Mouse (Mus musculus) gonadal fat pad, adult 2 months (tissue): ENCODE data around the gene Arhgap22. TPM values are rescaled to one million over a fixed set of nuclear protein-coding genes. Genes with fewer than 3 reads are reported as not detected.

Experiments
- DNase-seq: peaks from one replicate; pipeline ENCODE4 v3.0.0-alpha.2; 2012; ENCODE audit warnings: low read depth
- polyA plus RNA-seq: library from polyadenylated mRNA; depleted of rRNA; stranded (reverse); fragments of >200 nt; gene quantifications from 2 replicates; pipeline ENCODE4 v1.2.3, GENCODE M21; 2012; rRNA removed

Gene Arhgap22
- 4.8 and 5.4 TPM in 2 replicates for polyA plus RNA-seq

DNA sequence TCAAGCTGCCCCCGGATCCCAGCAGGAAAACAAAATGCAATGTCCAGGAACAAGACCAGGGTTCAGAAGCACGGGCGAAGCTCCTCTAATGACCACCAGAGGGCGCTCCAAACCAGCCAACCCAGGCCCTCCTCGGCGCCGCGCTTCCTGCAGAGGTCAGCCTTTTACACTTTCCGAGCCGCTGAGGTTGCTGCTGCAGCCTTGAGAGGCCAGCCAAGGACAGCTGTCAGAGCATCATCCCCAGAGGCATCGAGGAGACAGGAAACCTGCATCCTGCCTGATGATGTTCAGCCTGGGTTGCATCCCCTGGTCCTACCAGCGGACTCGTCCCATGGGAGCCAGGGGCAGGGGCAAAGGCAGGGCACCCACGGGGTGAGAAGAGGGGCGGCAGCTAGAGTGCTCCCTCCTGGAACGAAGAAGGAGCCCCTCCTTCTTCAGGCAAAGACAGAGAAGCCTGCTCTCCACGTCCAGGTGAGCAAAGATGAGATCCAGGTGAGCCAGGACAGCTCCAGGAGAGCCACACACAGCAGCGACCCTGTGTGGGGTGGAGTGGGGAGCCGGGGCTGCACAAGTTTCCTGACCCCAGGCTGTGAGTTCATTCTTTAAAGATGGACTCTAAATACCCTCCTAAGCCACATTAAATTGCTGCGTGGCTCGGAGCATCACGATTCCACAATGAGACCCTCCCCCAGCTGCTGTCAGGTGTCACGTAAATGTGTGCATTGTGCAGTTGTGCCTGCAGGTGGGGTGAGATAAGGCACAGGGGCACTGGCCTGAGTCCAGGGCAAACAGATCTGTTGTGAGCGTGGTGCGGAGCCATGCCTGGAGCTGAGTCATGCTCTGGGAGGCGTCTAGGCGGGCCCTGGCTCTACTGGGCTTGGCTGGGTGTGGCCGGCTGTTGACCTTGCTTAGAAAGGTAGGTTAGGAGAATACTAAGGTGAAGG lies at the start of gene Arhgap22:
TSS of gene Arhgap22 (plus strand) at position 204 of the 944 bp plus-strand sequence.
- no peak for DNase-seq

DNA sequence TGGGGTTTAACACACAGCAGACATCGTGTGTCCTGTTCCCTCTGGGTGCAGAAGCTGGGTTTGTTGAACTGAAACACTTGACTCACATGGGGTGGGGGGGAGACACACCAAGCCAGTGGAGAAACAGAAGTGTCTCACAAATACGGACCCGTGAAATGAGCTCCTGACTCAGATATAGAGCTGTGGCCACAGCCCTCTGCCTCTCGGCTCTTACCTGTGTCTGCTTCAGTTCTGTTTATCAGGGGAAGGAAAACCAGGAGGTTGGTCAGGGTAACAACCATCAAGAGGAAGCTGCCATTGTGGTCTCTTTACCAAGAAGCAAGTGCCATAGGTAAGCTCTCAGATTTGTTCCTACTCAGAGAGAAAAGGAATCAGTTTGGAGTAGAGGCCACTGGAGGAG lies 45.1 kb upstream of the Arhgap22 start:
- no peak for DNase-seq

DNA sequence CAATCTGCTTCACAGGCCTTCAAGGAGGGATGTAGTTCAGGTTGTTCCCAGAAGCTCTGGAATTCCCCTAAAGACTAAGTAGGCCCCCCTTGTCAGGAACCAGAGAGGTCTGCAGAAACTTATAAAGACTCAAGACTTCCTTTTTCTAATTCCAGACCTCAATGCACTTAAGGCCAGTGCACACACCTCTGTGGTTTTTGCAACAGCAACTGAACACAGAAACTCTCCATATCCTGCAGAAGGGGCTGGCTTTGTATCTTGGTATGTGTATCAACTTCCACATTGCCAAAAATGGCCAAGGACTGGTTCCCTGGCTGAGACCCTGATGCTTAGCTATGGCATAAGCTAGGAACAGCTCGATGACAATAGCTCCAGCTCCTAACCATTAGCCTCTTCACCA lies 41.9 kb upstream of the Arhgap22 start:
- no peak for DNase-seq

DNA sequence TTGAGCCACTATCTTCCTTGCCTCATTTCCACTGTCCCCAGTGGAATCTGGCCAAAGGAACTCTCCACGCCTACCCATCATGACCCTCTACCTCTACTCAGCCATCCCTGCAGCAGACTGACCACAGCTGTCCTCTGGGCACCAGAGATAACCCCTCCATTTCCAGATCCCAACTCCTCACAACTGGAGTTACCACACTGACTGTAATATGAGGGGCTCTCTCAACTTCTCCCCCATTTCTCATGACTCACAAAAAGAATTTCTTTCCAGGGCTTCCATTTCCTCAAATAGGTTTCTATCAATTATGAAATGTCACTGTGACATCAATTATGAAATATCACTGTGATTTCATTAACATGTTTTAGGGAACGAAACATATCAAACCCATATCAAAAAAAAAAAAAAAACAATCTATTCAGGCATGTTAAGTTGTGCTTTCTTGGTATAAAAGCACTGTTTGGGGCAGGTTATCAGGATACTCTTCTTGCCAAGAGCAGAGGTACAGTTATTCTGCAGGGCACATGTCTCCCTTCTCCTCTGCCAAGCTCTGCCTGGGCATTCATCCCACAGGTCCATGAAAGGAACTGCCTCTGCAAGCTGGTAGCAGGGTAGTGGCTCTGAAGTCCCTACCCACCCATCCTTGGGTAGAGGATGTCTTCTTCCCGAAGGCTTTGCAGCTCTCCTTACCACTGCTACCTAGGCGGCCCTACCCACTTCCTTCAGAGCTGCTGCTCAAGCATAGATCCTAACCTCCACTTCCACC lies 38.6 kb upstream of the Arhgap22 start:
- no peak for DNase-seq

DNA sequence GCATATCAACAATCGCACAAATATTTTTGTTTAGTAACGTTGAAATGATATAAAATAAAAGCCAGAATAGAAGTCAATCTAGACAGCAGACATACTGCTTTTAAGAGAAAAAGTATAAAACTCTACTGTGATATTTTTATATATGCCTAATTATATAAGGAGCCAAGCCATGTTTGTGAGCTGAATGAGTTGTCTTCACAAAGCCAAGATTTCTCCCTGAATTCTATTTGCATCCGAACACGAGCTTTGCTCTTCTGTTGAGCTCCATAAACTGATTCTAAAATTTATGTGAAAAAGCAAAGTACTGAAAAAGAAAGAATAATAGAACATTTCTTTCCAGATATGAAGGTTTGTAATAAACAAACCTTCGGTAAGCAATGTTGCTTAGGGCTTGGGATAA lies 33.7 kb upstream of the Arhgap22 start:
- no peak for DNase-seq

DNA sequence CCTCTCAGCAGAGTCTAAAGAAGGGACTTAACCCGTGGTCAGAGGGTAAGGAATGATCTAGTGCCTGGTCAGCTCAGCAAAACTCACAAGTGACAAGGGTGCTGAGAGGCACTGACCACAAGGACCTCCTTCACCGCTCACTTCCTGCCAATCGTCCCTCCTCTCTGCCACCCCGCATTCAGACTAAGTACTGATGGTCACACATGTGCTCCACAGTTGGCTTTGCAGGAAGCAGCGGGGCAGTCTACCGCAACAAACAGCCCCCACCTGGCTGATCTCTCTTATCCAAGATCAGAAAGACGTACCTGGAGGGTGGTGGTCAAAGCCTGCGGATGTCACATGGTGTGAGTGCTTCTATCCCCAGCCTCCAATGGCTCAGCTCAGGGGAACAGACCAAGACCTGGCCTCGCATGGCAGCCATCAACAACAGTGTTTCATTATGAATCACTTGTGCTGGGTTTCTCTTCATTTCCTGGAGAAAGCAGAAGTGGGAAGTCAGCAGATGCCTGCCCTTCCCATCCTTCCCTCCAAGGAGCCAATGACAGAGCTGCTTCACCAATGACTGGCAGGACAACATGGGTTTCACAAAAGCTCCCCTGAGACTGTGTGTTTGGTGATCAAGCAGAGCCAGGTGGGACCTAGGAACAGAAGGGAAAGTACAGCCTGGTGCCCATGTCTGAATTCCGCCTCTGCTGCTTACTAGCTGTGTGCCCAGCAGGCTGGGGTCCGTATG lies 28.6 kb upstream of the Arhgap22 start, which contains the start of gene Wdfy4:
TSS of gene Wdfy4 (minus strand) at position 441 of the 733 bp plus-strand sequence.
- DNase-seq, result no peak

DNA sequence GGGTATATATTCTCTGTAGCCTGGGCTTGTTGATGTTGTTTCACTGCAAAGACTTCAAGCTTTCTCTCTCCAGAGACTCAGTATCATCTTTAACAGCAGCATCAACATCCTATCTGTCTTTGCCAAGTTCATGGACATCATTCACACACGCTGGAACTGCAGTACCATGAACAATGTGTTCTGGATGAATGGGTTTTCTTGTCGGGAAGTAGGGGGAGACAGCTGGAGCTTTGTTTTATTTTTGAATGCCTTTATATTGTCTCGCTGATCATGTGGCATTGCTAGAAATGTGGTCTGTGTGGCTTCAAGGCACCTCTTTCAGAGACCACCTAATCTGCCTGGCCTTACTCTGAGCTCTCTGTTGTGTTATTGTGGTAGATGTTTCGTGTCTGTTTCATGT lies 26.6 kb upstream of the Arhgap22 start:
- DNase-seq, result no peak

DNA sequence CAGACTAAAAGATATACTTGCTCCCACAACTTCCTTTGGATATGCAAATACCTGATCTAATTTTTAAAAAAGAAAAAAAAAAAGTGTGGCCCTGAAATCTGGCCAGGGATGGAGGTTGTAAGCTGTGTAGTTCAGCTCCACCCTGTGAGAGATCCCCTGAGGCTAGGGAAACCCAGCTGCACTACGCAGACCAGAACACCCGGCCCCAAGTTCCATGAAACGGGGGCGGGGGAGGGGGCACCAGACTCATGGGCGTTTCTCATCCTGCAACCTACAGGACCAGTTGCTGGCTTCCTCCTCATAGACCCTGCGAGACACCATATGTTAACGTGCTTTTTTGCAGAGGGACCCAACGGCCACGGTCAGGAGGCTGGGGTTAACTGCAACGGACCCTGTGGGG lies 24.6 kb upstream of the Arhgap22 start:
- DNase-seq, result no peak

DNA sequence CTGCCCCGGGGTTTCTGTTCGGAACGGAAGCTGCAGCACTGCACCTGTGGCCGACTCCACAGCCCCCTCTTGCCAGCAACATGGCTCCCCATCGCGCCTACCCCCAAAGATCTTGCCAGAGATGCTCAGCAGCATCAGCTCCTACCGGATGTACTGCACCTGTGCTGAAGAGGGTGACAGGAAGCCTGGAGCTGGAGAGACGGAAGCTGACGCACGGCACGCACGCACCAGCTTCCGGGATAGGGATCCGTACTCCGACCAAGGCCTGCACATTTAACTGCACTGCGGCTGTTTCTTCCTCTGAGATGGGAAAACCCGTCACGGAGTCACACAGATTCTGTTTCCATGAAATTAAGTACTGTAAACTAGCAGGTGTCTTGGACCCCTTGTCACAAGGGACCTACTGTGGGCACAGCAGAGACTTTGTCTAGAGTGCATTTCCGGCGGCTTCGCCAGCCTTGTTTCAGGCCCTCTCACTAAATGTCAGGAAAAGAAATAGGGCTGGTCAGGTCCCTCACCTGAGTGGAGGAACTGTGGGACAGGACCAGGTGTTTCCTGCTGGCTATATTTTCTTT lies 23.9 kb upstream of the Arhgap22 start:
- no peak for DNase-seq

DNA sequence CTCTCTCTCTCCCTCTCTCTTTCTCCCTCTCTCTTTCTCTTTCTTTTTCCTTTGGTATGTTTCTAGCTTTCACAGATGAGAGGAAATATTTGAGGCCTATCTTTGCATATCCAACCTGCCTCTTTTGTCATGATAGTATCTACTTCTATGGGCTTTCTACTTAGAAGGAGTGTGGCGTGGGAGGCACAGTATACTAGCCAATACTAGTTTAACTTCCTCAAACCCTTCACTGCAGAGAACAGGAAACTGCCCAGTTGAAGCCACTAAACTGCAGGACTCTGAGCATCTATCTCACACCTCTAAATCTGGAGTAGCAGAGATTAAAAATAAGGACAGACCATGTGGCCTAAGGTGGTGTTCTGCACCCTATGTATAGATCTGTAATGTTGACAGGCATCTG lies 23.2 kb upstream of the Arhgap22 start:
- no peak for DNase-seq

DNA sequence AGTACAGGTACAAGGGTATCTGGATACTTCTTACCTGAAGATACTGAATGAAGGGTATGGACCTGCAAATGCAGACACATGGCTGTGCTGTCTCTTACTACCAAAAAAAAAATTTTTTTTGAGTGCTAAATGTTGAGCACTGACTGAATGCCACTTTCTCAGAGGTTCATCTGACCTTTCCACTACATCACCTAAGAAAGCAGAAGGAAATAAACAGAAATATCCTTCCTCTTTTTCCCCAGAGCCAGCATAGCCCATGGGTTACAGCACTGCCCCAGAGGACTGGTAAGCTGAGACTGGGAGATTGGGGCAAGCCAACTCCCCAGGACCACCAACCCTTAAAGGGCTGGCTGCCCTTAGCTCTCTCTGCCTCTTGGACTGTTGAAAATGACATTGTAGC lies 20.1 kb upstream of the Arhgap22 start:
- no peak for DNase-seq

DNA sequence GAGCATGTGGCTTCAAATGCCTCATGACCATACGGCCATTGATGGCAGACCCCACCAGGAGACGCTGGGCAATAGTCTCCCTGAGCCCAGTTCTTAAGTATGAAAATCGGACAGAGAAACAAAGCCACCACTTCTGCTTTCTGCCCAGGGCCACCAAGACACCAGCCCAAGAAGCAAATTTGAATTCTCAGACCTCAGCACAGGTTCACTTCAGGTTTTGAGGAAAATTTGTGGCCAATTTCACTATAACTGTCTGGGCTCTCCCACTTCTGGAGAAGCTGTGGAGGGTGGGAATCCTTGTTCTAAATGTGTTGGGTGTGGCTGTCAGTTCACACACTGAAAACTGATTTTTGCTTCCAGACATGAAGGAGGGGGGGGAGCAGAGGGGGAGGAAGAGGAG lies 19.6 kb upstream of the Arhgap22 start:
- no peak for DNase-seq

DNA sequence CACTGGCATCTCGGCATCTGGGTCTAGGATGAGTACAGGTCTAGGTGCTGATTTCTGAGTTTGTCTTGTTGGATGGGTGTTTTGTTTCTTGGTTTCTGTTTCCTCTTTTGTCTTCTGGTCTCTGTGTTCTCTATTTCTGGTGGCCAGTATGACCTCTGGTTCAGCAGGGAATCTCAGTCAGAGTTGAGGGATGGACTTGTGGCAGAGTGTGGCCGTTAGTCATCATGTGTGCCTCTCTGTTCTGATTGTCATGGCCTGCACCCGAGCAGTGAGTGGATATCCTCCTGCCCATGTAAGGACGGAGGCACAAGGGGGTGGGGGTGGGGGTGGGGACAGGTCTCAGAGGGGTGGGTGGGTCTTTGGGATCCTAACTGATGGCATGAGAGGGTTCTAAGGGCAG lies 11.7 kb upstream of the Arhgap22 start:
- no peak for DNase-seq

DNA sequence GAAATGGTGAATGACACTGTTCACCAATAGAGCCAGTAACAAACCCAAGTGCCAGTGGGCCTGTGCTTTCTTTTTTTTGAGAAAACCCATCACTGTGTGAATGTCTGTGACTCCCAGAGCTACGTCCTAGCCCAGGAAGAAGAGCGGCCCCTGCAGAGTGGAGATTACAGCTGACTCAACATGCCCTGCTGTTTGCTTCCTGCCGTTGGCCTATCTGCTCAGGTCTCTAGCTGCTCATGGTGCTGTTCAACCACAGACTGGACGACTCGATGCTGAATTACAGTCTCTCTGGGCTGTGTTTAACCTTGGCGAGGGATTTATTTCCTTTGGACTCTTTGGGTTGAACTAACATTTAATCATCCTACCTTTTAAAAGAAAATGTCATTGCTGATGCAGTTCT lies 10.9 kb upstream of the Arhgap22 start:
- no peak for DNase-seq

DNA sequence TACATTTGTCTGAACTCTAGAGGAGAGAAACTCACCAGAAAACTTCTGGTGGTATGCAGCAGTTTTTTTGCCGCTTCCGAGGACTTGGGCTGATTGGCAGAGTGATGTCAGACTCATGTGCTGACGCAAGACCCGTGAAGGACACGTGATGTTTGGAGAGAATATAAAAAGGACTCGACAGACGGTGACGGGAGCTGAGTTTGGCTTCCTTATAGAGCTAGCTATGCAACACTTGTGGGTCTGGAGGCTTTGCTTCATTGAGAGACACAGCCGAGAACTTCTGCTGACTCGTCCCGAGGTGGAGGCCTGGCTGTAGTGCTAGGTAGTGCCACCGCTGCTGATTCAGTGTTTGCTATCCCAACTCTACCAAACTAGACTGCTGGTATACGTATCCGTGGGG lies 10.0 kb upstream of the Arhgap22 start:
- DNase-seq, result no peak

DNA sequence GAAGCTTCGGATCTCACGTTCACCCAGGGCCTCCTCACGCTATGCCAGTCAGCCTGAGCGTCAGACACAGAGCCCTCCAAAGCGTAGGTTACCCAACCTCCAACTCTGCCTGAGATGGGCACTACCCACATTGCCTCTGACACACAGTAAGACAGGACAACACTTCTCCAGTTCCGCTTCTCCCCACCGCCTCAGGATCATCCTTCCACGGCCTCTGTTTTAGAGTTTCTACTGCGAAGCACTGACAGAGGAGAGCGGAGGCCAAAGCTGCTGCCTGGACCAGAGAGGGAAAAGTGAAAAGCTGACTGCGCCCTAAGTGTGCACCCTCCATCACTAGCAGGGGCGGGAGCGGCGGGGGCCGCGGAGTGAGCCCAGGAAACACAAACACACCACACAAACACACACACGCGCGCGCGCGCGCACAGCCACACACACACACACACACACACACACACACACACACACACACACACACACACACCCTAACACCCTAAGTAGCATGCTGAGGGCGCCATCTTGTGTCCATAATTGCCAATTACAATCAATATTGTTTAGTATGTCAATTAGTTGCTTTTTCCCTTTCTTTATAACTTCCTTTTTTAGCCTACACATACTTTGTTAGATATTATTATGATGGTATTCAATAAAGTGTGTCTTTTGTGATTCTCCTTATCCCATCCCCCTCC lies 8.4 kb upstream of the Arhgap22 start:
- no peak for DNase-seq

DNA sequence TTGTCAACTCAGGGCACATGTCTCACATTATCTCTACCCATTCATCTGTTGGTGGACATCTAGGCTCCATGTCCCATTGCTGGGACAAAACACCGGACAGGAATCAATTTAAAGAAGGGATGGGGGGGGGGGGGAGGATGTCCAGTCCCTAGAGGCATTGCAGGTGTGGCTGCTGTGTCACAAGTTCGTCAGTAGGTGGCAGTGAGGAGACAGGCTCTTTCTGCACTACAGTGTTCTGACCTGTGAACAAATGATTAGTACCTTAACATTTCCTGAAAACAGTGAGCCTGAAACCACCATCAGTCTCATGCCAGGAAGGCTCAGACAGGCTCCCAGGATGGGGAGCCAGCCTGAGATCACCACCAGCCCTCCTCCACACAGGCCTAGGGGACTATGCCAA lies 6.8 kb upstream of the Arhgap22 start:
- DNase-seq, result no peak

DNA sequence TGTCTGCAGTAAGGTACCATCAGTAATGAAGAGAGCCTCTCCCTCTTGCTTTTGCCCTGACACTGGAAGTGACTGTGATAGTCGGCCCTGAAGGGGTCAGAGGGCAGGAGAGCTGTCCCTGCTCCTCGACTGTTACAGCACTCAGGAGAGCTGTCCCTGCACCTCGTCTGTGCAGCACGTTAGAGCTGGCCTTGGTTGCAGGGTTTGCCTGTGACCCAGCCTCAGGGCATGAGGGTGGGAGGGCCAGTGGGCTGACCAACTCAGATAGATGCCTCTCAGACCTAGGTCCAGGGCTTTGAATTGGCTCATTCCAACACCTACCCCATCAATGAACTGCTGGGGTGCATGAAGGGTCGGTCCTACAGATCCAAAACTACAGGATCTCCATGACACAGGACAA lies 5.5 kb upstream of the Arhgap22 start:
- DNase-seq, result no peak

DNA sequence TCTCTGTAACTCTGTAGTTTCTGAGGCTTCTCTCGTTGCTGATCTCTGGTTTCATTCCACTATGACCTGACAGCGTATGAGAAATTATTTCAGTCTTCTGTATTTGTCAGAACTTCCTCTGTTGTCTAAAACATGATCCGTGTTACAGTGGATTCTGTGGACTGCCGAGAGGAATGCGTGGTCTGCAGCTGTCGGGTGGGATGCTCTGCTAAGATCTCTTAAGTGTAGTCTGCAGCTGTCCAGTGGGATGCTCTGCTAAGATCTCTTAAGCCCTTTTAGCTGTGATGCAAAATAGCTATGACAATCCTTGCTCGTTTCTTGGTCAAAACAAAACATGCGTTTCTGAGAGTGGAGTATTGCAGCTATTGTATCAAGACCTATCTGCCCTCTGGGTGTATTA lies 3.0 kb upstream of the Arhgap22 start:
- DNase-seq, result no peak

DNA sequence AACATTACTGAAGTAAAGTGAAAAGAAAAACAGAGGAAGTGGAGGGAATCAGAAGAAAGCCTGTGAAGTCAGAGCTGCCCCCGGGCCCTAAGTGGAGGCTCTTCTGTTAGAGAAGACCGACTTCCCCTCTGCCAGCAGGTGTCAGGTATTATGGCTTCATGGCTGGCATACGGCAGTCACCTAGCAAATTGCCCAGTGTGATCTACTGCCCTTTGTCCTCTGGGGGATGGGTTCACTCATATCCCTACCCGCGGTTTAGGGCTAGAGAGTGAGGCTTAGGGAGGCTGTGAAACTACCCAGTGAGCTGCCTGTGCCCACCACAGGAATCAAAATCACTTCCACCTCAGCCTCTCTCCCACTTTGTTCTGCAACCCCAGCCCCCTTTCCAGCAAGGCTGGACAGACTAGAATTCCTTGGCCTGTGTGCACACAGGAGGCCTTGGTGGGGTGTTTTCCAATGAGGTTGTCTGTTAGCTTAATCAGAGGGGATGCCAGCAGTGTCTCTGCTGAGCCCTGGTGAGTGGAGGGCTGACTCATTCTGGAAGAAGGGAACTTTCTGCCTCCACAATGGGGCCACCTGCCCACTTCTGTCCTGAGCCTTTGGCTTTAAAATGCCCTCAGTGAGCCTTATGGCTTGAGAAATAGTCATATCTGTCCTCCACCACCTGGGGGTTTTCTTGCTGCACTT lies 1.4 kb upstream of the Arhgap22 start:
- DNase-seq, result no peak

DNA sequence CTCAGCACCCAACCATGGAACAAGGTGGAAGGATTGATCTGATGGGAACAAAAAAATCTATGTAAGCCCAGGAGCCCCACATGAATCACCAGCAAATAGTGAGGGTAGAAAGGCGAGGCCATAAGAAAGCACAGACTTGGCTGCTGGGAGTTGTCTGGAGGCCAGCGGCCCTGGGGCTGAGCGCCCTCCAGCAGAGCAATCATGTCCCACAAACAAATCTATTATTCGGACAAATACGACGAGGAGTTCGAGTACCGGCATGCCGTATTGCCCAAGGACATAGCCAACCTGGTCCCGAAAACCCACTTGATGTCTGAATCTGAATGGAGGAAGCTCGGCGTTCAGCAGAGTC lies 892 bp upstream of the Arhgap22 start:
- no peak for DNase-seq
